Mouse (Mus musculus): ENCODE measurements around the gene Jak1.

- TF ChIP-seq CTCF (IDR thresholded peaks at IDR 0.05; ENCODE audit: low read depth, low read length) (no peak), POLR2A (IDR thresholded peaks at IDR 0.05; ENCODE audit: borderline replicate concordance, low read depth, low read length) (no peak)
Measured at GRCm38 (mm10) chr4:101252781-101253622, 12.1 kb downstream of the Jak1 start.

Measured in bone marrow macrophage, adult 2 months (primary cell).